In the genomic region with DNA sequence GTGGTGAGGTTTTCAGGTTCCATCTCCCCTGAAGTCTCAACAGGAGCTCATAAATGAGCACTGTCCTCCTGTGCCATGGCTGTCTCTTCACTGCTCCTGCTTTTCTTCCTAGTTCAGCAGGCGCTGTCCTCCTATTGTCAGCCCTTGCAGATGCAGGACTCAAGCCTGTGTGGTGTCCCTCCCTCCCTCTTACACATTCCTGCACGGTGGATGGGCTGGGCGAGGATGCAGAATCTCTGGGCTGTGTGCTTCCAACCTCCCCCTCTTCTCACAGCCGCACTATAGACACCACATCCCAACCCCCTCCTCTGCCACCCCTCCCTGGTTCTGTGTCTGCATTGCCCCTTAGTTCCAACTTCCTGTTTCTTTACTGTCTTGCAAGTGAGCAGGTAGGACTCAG, we compare ENCODE assay signal across 16 mouse cellular contexts.
DNase-seq lines count a peak whose midpoint lies in the region; ATAC-seq and TF ChIP-seq lines count a peak whose summit lies in the region.
"Had no signal": no experiment of that assay in that cellular context is flagged by ENCODE, and none has a peak within 500 bp of the region (broad histone marks: within the 10 kb centered on the region; RNA-seq: fewer than 3 reads in every experiment).

No protein-coding gene starts in this region.

- H3K4me2 ChIP-seq in heart, embryonic 12.5 days, result no peak overlapping the region
- H3K4me2 ChIP-seq in midbrain, embryonic 11.5 days, result no peak overlapping the region
- no peak overlapping the region for H3K4me2 ChIP-seq in midbrain, postnatal 0 days (ENCODE audit: low read depth, low read length, poor library complexity, severe bottlenecking)
- H3K4me2 ChIP-seq in embryonic facial prominence, embryonic 12.5 days (replicated peaks), result no peak overlapping the region
- no peak overlapping the region for H3K4me2 ChIP-seq in limb, embryonic 11.5 days (ENCODE audit: low read depth, severe bottlenecking)
- H3K4me2 ChIP-seq: liver, embryonic 13.5 days had no signal

- H3K9me3 ChIP-seq in heart, embryonic 10.5 days, result no peaks in the 10 kb centered on the region
- H3K9me3 ChIP-seq in heart, embryonic 12.5 days (replicated peaks), result no peaks in the 10 kb centered on the region
- no peaks in the 10 kb centered on the region for H3K9me3 ChIP-seq in midbrain, embryonic 11.5 days (ENCODE audit: control insufficient read depth, low read length)
- no peaks in the 10 kb centered on the region for H3K9me3 ChIP-seq in midbrain, postnatal 0 days (ENCODE audit: low read length)
- H3K9me3 ChIP-seq in embryonic facial prominence, embryonic 12.5 days, result no peaks in the 10 kb centered on the region
- H3K9me3 ChIP-seq in limb, embryonic 11.5 days (ENCODE audit: control insufficient read depth, low read length), result no peaks in the 10 kb centered on the region
- H3K9me3 ChIP-seq: liver, embryonic 13.5 days had no signal

- DNase-seq in heart, embryonic 10.5 days (ENCODE audit: low spot score), result no peak
- peak; percentile 74 for DNase-seq in midbrain, embryonic 11.5 days (ENCODE audit: low spot score, missing footprints)
- DNase-seq in midbrain, postnatal 0 days (ENCODE audit: low spot score), result no peak
- DNase-seq in limb, embryonic 11.5 days (ENCODE audit: low spot score), result peak; percentile 28
- no peak for DNase-seq in frontal cortex, postnatal 10 days (ENCODE audit: low spot score in 2 of 2)
- DNase-seq: adrenal gland, postnatal 10 days; heart, adult 2 months; heart, postnatal 14 days; kidney, adult 9 months; liver, embryonic 13.5 days; lung, postnatal 36 days; right cerebral cortex, postnatal 25 days had no signal

- H3K4me3 ChIP-seq in heart, embryonic 10.5 days, result no peak overlapping the region
- H3K4me3 ChIP-seq in heart, embryonic 12.5 days, result no peak overlapping the region
- H3K4me3 ChIP-seq in midbrain, embryonic 11.5 days (ENCODE audit: low read depth, low read length), result no peak overlapping the region
- H3K4me3 ChIP-seq in midbrain, postnatal 0 days (ENCODE audit: low read depth, low read length), result no peak overlapping the region
- H3K4me3 ChIP-seq in embryonic facial prominence, embryonic 12.5 days, result no peak overlapping the region
- no peak overlapping the region for H3K4me3 ChIP-seq in limb, embryonic 11.5 days (ENCODE audit: low read depth, low read length)
- H3K4me3 ChIP-seq: erythroblast, embryonic 14.5 days; heart, adult 2 months; liver, embryonic 13.5 days had no signal

- WGBS in heart, embryonic 10.5 days, result 22% methylated on average over 4 of the region's 4 CpGs
- WGBS in heart, embryonic 12.5 days, result 10% methylated on average over 4 of the region's 4 CpGs
- 32% methylated on average over 4 of the region's 4 CpGs for WGBS in midbrain, embryonic 11.5 days
- WGBS in midbrain, postnatal 0 days, result 25% methylated on average over 4 of the region's 4 CpGs
- 22% methylated on average over 4 of the region's 4 CpGs for WGBS in embryonic facial prominence, embryonic 12.5 days
- 21% methylated on average over 4 of the region's 4 CpGs for WGBS in limb, embryonic 11.5 days

- H3K4me1 ChIP-seq in heart, embryonic 10.5 days, result peaks cover 26% of the 10 kb centered on the region
- peaks cover 16% of the 10 kb centered on the region for H3K4me1 ChIP-seq in heart, embryonic 12.5 days (replicated peaks)
- peaks cover 2% of the 10 kb centered on the region; the same call in 1 of the 2 replicates for H3K4me1 ChIP-seq in midbrain, embryonic 11.5 days (ENCODE audit: control insufficient read depth, insufficient read depth, low read length)
- no peaks in the 10 kb centered on the region for H3K4me1 ChIP-seq in midbrain, postnatal 0 days (ENCODE audit: insufficient read depth, low read length)
- peaks cover 12% of the 10 kb centered on the region for H3K4me1 ChIP-seq in embryonic facial prominence, embryonic 12.5 days
- H3K4me1 ChIP-seq in limb, embryonic 11.5 days (ENCODE audit: control insufficient read depth, insufficient read depth, low read length), result peaks cover 10% of the 10 kb centered on the region
- H3K4me1 ChIP-seq: liver, embryonic 13.5 days had no signal

- TF ChIP-seq CTCF in midbrain, postnatal 0 days (IDR thresholded peaks at IDR 0.05), result no peak

- peak overlapping the region; percentile 60; the same call in 1 of the 2 replicates for H3K27ac ChIP-seq in heart, embryonic 10.5 days
- H3K27ac ChIP-seq in heart, embryonic 12.5 days (ENCODE audit: poor library complexity, severe bottlenecking), result no peak overlapping the region
- H3K27ac ChIP-seq in midbrain, embryonic 11.5 days (ENCODE audit: low read depth, low read length), result no peak overlapping the region
- H3K27ac ChIP-seq in midbrain, postnatal 0 days (ENCODE audit: low read depth, low read length), result no peak overlapping the region
- no peak overlapping the region for H3K27ac ChIP-seq in embryonic facial prominence, embryonic 12.5 days
- H3K27ac ChIP-seq in limb, embryonic 11.5 days (replicated peaks; ENCODE audit: low read depth, low read length), result no peak overlapping the region; the same call in 1 of the 2 replicates
- H3K27ac ChIP-seq: heart, adult 2 months; liver, embryonic 13.5 days had no signal

- no peaks in the 10 kb centered on the region for H3K36me3 ChIP-seq in heart, embryonic 10.5 days
- no peaks in the 10 kb centered on the region for H3K36me3 ChIP-seq in heart, embryonic 12.5 days
- H3K36me3 ChIP-seq in midbrain, embryonic 11.5 days (ENCODE audit: control insufficient read depth, insufficient read depth, low read length), result no peaks in the 10 kb centered on the region
- no peaks in the 10 kb centered on the region for H3K36me3 ChIP-seq in midbrain, postnatal 0 days (ENCODE audit: insufficient read depth, low read length)
- H3K36me3 ChIP-seq in embryonic facial prominence, embryonic 12.5 days, result no peaks in the 10 kb centered on the region
- no peaks in the 10 kb centered on the region for H3K36me3 ChIP-seq in limb, embryonic 11.5 days (ENCODE audit: control insufficient read depth, insufficient read depth, low read length)
- H3K36me3 ChIP-seq: liver, embryonic 13.5 days had no signal

- no peaks in the 10 kb centered on the region for H3K27me3 ChIP-seq in heart, embryonic 10.5 days (ENCODE audit: insufficient read depth, poor library complexity, severe bottlenecking)
- no peaks in the 10 kb centered on the region for H3K27me3 ChIP-seq in heart, embryonic 12.5 days (replicated peaks)
- H3K27me3 ChIP-seq in midbrain, embryonic 11.5 days (ENCODE audit: control insufficient read depth, insufficient read depth, low read length), result no peaks in the 10 kb centered on the region
- no peaks in the 10 kb centered on the region for H3K27me3 ChIP-seq in midbrain, postnatal 0 days (ENCODE audit: insufficient read depth, low read length)
- H3K27me3 ChIP-seq in embryonic facial prominence, embryonic 12.5 days, result no peaks in the 10 kb centered on the region
- H3K27me3 ChIP-seq in limb, embryonic 11.5 days (ENCODE audit: control insufficient read depth, insufficient read depth, low read length), result no peaks in the 10 kb centered on the region
- H3K27me3 ChIP-seq: liver, embryonic 13.5 days had no signal

- H3K9ac ChIP-seq in heart, embryonic 12.5 days, result no peak overlapping the region
- H3K9ac ChIP-seq in midbrain, embryonic 11.5 days (ENCODE audit: low read length), result no peak overlapping the region
- H3K9ac ChIP-seq in midbrain, postnatal 0 days (replicated peaks; ENCODE audit: low read length, poor library complexity, severe bottlenecking), result no peak overlapping the region
- H3K9ac ChIP-seq in embryonic facial prominence, embryonic 12.5 days, result no peak overlapping the region
- no peak overlapping the region for H3K9ac ChIP-seq in limb, embryonic 11.5 days (ENCODE audit: low read length)
- H3K9ac ChIP-seq: liver, embryonic 13.5 days had no signal

- ATAC-seq in heart, embryonic 12.5 days (ENCODE audit: insufficient number of reproducible peaks, low FRiP score), result no peak
- peak; percentile 61 for ATAC-seq in midbrain, embryonic 11.5 days (ENCODE audit: low FRiP score)
- no peak for ATAC-seq in midbrain, postnatal 0 days (ENCODE audit: low FRiP score)
- peak; percentile 67; the same call in 1 of the 2 replicates for ATAC-seq in embryonic facial prominence, embryonic 12.5 days (ENCODE audit: insufficient number of reproducible peaks, insufficient read depth, low FRiP score, low TSS enrichment)
- no peak for ATAC-seq in limb, embryonic 11.5 days (ENCODE audit: insufficient number of reproducible peaks, low FRiP score, low TSS enrichment, low read depth)
- no peak for ATAC-seq in inflammation-experienced regulatory T-cells, adult 6 months

Comparison
In these comparisons a context has a peak if more than half of its experiments do, and no peak if none do; other contexts are left out.
1. DNase-seq: peak in midbrain, embryonic 11.5 days (single experiment) and limb, embryonic 11.5 days (single experiment); none in heart, embryonic 10.5 days (single experiment), midbrain, postnatal 0 days (single experiment) and frontal cortex, postnatal 10 days (0 of 2).
2. ATAC-seq: peak in midbrain, embryonic 11.5 days (single experiment) and embryonic facial prominence, embryonic 12.5 days (single experiment); none in heart, embryonic 12.5 days (single experiment), midbrain, postnatal 0 days (single experiment), limb, embryonic 11.5 days (single experiment) and inflammation-experienced regulatory T-cells, adult 6 months (single experiment).